Mouse (Mus musculus) liver, adult 10 weeks (tissue): ENCODE data around the gene Myf6. TPM values are rescaled to one million over a fixed set of nuclear protein-coding genes. Genes with fewer than 3 reads are reported as not detected.

ENCODE experiments used
- polyA plus RNA-seq: library from polyadenylated mRNA; stranded (reverse); fragments of 350-450 nt; fragmentation: Illumina TruSeq; extraction: RNeasy Lipid Tissue Mini Kit (QIAGEN cat#74804); gene quantifications from one replicate; pipeline ENCODE4 v1.2.3, GENCODE M21; 2014; ENCODE audit warnings: low read depth, low replicate concordance

Myf6 gene
- not detected for polyA plus RNA-seq

DNA sequence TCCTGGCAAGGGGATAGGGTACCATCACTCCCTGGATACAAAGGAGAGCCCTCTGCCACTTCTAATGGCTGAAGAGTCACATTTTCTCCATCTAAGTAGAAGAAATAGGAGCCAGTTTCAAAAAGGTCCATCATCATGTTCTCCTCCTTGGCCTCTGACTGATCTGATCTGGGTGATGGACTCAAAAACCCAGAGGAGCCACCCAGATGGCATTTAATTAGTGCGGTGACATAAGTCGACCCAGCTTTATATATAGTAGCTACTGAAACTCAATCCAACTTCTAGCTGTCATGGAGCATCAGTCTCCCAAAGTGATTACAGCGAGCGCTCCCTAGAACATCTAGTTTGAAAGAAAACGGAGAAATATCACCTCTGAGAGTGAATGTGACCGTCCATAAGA is at the start of gene Myf6:
TSS of gene Myf6 (minus strand) at position 170 of the 400 bp plus-strand sequence.

DNA sequence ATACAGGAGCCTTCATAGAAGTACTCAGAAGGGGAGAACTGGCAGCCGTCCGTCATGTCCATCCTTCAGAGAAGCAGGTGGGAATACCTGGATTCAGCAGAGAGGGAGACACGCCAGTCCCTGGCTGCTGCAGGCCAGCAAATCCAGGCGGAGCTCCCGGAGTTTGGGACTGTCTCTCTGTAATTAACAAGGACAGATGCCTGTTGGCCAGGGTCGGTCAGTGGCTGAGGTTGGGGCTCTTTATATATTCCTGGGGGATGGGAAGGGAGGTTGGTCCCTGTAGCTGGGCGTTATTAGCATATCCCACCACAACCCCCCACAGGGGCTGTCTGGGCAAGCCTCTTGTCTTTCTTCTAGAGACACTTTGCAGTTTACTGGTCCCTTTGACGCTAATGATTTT is 8.7 kb downstream of the Myf6 start, which contains the start of gene Myf5:
TSS of gene Myf5 (minus strand) at position 265 of the 400 bp plus-strand sequence.

Other genes with a start within 250 kb of the Myf6 start
- gene Lin7a, start 223.1 kb downstream of the Myf6 start, polyA plus RNA-seq: 24.3 TPM
- not detected for gene Myf5, start 8.6 kb downstream of the Myf6 start, polyA plus RNA-seq
- gene Ptprq, start 225.3 kb upstream of the Myf6 start, polyA plus RNA-seq: not detected